Mouse (Mus musculus): ENCODE measurements around the gene Nol10.

The Nol10 gene

DNA sequence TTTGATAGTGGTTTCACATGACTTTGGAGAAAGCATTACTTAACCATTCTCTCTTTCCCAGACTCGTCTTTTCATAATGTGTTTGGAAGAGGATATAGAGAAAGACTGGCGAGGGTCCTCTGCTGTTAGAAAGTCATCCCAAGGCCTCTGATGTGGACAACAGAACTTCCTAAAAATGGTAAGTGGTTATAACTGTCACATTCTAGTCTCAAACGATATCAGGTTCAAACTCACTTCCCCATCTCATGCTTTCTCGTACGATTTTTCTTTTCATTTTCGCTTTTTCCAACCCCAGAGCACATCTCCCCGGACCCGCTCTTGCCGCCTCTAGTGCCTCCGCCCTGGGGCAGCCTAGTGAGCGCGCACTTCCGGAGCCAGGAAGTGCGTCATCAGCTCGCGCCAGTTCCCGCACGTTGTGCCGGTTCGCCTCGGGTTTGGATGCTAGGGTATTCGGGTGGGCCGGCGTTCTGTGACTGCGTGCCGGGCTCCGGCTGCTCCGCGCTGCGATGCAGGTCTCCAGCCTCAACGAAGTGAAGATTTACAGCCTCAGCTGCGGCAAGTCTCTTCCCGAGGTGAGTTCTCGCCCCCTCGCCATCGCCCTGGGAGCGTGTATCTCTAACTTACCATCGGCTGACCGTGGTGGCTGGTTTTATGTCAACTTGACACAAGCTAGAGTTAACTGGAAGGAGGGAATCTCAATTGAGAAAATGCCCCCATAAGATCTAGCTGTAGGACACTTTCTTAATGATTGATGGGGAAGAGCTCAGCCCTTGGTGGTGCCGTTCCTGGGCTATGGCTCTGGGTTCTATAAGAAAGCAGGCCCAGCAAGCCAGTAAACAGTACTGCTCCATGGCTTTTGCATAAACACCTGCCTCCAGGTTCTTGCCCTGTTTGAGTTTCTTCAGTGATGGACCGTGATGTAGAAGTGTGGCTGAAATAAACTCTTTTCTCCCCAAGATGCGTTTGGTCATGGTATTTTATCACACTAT lies at the start of gene Nol10:
Gene Nol10, plus strand, starts transcription at position 411 of the 989 bp plus-strand sequence.
- peak; percentile 74 to 88 for DNase-seq (ENCODE audit: low spot score in 2 of 2)

DNA sequence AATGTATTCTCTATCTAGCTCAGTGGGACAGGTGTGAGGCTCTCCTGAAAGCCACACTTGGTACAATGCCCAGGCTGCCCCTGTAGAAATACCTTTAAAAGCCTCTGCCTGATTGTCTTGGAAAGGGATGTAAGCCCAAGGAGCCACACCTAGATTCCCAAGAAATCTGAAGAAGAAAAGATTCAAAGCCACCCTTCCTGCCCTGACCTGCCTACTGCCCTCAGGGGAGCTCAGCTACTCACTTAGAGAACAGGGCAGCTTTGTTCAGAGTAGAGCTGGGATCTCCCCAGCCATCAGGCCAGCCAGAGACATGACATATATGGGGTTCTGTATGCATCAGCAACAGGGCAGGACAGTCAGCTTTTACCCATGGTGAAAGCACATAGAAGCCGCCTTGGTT lies 48.4 kb upstream of the Nol10 start:
- no peak for DNase-seq (ENCODE audit: low spot score in 2 of 2)

DNA sequence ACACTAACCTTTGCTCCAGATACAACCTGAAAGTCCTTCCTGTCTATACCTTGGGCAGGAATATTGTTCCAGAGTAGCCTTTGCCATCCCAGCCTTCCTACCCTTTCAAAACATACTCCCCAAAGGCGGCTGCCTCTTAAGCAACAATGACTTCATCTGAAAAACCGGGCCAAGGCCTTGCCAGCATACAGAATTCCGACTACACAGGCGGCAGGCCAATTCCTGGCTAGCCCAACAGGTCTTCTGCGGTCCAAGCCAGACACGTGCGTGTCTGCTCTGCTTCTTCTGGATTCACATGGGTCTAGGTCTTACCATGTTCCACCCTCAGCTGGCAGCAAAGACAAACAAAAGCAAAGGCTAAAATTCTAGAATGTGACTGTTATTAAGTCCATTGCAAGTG lies 42.8 kb upstream of the Nol10 start:
- no peak for DNase-seq (ENCODE audit: low spot score in 2 of 2)

DNA sequence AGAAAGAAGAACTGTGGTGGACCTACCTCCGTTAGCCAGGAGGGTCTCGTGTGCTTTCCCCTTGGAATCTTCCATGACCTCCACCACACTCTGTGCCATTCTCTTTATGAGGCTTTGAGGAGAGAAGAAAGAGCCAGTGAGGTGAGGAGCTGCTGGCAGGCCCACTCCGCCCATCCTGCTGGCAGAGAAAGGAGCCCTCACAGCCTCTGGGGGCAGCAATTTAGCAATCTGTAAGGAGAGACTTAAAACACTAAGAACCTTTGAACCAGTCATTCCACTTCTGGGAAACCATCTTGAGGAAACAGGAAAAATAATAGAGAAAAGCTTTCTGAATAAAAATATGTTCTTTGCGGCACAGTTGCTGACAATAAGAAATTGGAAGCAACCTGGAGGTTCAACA lies 40.0 kb upstream of the Nol10 start:
- no peak for DNase-seq (ENCODE audit: low spot score in 2 of 2)

DNA sequence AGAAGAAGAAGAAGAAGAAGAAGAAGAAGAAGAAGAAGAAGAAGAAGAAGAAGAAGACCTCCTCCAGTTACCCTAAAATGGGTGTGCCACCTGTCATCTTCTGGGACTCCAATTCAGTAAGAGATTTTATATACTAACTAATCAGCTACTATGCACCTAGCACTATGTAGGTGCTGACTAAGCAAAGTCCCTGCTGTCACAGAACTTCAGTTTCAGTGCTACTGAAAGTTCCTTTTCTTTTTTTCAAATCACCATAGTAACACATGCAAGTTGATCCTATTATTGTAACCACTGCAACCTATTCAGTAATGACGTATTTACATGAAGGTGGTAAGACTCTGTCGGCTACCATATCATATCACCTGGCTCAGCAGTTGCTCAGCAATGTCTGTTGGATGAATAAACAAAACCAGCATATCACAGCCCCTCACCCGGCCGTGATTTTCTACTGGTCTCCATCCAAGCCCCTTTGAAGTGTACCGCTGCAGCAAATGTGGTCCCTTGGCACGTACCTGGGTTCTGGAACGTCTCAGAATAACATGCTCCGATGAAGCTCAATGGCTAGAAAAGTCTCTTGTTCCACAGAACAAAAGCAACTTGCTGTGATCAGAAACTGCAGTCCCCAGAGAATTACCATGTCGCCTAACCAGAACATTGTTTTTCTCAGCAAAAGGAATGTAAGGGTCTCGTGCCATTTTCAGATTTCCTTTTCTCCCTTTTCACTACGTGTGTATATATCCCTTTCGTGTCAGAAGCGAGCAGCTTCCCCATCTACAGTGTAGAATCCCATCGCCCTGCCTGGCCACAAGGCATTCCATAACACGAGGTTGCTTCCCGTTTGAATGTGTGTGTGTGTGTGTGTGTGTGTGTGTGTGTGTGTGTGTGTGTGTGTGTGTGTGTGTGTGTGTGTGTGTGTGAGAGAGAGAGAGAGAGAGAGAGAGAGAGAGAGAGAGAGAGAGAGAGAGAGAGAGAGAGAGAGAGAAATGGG lies 37.1 kb upstream of the Nol10 start:
- no peak for DNase-seq (ENCODE audit: low spot score in 2 of 2)

DNA sequence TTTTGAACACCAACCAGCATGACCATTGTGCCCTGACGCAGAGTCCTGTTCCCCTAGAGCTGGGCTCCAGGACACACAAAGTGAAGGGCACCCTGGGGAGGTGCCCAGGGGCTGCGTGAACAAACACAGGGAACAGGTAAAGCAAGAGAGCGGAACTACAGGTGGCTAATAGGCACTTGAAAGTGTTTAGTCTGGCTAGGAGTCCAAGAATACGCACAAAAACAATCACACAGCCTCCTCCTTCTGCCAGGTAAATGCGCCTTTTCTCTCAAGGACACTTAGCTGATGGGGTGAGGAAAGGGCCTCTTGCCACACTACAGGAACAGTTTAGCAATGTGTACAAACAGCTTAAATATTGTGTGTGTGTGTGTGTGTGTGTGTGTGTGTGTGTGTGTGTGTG lies 32.2 kb upstream of the Nol10 start:
- no peak for DNase-seq (ENCODE audit: low spot score in 2 of 2)

DNA sequence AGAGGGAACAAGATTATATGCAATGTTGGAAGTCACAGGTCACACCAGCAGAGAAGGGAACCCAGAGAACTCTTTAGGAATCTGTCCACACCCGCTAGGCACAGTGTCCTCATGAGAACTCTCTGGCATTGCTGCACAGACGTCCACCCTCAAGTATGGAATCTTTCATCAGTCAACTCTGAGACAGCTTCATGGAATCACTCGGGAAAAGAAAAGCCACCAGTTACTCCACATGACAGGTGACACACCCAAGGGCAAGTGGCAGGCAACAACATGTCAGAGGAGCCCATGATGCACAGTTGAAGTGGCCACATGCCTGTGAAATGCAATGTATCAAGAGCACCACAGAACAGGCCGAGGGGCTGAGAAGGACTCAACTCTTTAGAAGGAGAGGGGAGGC lies 30.3 kb upstream of the Nol10 start:
- no peak for DNase-seq (ENCODE audit: low spot score in 2 of 2)

DNA sequence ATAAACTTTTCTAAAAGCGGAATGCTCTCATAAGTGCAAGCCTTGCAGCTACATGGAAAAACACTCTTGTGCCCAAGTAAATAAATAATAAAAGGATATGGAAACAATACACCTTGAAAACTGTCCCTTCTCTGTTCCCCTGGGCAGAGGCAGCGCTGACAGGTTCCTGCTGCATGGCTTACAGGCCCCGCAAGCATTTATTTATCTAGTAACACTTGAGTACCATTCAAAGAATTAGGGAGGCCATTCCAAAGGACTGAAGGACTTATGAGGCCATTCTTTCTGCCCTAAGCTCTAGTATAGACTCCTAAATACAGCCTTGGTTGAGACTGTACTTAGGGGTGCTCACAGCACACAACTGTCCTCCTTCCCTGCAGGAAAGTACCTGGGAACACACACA lies 29.8 kb upstream of the Nol10 start:
- DNase-seq (ENCODE audit: low spot score in 2 of 2) = no peak

DNA sequence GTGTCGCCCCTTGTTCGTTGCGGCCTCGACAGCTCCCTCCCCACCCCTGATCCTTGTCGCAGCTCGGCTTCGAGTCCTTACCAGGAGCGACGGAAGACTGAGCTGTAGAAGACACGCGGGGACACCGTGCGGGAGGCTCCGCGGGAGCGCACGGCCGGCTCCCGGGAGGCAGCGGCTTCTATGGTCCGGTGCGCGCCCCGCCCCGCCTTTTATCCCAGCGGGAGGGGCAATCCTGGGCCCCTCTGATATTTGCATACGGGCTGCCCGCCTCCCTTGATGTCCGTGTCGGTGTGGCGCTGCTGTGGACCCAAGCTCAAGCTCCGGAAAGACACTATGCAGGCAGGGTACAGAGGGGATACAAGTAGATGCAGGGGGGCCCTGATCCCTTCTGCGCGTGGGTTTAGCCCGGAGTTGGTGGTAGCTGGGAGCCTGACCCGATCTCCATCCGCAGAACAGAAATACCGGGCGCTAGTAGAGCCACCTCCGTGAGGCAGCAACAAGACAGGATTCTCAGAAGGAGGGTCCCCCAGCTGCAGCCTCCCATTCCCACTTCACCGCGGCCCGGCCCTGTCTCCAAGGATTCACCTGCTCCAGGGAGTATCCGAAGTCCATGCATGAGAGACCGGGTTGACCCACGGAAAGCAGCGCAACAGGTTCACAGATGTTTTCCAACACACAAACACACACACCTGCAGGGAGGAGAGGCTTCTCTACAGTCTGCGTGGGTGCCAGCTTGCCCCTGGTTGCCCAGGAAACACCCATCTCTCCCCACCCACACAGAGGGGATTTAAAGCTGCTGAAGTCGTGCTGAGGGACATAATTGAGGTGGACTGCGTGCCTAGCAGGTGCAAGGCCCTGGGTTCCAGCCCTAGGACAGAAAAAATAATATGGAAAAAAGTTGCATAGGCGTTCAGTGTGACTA lies 23.4 kb upstream of the Nol10 start:
- DNase-seq (ENCODE audit: low spot score in 2 of 2) = no peak

DNA sequence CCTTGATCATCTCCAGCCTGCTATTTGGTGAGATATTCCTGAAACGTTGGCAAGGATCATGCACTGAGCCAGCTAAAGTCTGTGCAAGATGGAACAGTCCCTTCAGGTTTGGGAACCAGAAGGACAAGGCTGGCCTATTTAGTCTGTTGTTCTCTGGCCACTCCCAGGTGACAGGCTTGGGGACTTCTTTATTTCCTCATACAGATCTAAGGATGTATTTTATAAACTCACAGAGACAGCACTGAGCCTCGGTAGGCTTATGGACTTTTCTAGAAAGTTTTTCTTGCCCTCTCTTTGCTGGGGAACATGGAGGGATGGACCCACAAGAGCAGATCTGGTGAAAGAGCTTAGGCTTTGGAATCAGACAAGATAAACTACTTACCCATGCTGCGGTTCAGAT lies 19.0 kb upstream of the Nol10 start, which contains the start of gene Atp6v1c2:
Gene Atp6v1c2, minus strand, starts transcription at position 101 of the 400 bp plus-strand sequence.
- no peak for DNase-seq (ENCODE audit: low spot score in 2 of 2)

DNA sequence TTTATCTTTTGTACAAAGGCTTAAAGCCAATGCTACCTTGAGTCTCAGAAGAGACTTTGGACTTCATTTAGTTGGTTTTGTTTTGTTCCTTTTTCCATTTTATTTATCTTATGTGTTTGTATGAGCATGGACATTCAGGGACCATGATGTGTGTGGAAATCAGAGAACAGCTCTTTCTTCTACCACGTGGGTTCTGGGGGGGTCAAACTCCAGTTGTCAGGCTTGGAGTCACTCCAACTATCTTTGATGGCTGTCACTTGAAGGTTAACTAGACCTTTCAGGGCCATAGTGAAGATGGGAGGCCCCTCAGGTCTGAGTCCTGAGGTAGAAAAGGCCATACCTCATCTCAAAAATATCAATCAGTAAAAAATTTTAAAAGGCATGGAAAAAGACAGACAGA lies 14.8 kb upstream of the Nol10 start:
- DNase-seq (ENCODE audit: low spot score in 2 of 2) = no peak

DNA sequence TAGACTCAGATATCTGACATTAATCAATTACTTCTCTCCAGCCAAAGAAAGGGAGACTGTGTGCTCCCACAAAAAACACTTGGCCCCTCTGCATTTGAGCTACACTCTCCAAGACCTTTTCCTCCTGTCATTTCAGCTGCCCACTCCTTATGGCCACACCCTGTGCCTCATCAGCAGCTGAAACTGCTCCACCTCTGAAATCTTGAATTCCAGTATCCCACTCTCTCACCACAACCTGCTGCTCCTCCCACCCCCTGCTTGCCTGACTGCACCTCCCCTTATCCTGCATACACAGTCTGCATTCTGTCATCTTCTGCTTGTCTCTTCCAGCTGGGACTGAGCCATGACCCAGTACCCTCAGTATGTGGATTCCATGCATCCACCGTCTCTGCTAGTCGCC lies 9.9 kb upstream of the Nol10 start:
- no peak for DNase-seq (ENCODE audit: low spot score in 2 of 2)

DNA sequence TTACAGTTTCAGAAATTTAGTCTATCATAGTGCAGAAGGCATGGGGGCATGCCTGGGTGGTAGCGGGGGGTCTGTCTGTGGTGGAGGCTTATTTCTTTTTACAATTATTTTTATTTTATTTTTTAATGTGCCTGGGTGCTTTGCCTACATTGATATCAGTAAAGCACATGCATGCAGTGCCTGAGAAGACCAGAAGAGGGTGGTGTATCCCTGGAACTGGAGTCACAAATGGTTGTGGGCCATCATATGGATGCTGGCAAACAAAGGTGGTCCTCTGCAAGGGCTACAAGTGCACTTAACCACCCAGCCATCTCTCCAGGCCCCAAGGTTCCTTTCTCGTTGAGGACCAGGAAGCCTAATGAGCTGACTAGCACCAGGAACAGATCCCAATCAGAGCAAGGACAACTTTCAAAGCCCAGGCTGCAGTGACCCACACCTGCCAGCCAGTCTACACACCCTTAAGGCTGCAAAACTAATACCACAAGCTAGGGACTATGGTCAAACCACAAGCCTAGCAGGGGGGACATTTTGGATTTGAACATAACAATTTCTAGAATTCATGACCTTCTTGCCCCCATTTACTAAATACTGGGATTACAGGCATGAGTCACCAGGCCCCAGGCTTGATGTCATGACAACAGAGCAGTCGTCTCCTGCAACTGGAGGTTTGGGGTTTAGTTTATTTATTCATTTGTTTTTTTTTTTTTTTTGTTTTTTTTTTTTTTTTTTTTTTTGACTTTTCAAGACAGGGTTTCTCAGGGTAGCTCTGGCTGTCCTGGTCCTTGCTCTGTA lies 8.9 kb upstream of the Nol10 start:
- no peak for DNase-seq (ENCODE audit: low spot score in 2 of 2)

DNA sequence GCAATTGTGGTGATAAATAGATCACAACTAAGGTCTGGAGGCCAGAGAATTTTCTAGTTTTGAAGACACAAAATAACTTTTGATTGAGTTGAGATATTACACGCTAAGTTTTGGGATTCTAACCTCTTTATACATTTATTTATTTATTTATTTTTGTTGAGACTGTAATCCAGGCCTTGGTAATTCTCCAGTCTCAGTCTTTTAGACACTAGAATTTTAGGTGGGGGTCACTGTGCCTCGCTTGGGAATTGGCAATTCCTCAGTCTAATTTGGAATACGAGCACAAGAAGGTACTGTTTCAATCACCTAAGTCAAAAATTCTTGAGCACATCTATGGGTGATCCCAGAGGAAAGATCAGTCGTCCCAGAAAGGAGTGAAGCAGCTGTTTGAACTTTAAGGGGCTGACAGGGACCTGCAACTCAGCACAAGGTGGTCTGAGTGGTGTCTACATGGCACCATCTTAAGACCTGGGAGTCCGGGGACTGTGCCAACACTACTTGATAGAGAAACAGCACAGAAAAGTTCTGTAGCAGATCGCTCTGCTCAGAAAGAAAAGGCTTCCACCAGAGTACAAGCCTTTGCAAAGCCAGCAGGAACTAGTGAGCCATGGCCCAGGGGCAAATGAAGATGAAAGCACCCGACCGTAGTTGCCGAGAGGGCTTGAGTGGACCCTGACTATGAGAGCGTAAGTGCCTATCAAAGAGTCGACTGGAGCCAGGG lies 771 bp upstream of the Nol10 start:
- peak in 1 of 2 experiments; percentile 3 for DNase-seq (ENCODE audit: low spot score in 2 of 2)

DNA sequence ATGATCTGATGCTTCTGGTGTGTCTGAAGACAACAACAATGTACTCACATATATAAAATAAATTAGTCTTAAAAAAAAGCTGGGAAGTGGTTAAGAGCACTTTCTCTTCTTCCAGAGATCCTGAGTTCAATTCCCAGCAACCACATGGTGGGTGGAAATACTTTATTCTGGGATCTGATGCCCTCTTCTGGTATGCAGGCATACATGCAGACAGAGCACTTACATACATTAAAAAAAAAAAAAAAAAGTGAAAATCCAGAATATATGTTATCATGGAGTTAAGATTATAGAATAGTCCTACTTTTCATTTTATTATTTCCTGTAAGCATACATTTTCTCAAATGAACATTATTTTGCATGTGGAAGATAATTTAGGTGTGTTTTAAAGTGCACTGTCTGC lies 1.8 kb downstream of the Nol10 start:
- DNase-seq (ENCODE audit: low spot score in 2 of 2) = no peak

DNA sequence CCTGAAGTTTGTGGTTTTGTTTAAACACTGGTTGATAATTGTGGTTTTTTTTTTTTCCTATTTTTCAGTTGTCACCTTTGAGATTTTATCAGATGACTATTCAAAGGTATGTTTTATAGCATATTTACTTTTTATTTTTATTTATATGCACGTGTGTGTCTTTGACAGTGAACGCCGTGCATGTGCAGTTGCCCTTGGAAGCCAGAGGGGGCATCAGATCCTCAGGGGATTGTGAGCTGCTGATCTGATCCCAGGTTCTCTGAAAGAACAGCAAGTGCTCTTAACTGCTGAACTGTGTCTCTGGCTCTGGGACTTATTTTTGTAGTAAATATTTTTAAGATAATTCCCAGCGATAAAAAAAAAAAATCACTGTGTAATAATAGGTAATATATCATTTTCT lies 8.6 kb downstream of the Nol10 start:
- DNase-seq (ENCODE audit: low spot score in 2 of 2) = no peak

DNA sequence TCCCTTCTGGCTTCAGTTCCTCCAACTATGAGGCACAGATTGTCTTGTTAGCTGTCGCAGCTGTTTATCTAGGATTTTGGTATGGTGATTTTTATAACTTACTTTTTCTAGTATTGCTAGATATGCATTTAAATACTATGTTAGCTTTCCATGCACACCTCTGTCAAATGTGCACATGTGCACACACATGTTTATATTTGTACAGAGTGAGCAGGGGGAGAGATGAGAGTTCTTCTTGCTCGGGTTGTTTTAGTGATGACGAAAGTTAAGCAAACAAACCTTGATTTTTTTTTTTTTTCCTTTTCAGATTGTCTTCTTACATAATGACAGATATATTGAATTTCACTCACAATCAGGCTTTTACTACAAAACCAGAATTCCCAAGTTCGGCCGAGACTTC lies 9.5 kb downstream of the Nol10 start:
- no peak for DNase-seq (ENCODE audit: low spot score in 2 of 2)

DNA sequence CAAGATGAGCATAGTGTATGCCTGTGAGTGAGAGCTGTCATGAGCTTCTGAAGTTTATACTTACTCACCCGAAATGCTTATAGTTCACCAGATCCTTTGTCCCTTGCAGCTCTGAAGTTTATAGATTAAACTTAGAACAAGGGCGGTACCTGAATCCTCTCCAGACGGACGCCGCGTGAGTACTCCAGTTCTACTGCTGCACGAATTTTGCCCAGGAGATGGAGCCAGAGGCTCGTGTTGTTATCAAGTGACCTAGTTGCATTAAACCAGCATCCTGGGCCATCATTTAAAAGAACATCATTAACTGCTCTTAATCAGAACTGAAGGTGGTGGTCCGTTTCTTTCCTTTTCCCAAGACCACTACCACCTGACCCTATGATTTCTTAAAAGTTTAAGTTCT lies 10.7 kb downstream of the Nol10 start:
- no peak for DNase-seq (ENCODE audit: low spot score in 2 of 2)

DNA sequence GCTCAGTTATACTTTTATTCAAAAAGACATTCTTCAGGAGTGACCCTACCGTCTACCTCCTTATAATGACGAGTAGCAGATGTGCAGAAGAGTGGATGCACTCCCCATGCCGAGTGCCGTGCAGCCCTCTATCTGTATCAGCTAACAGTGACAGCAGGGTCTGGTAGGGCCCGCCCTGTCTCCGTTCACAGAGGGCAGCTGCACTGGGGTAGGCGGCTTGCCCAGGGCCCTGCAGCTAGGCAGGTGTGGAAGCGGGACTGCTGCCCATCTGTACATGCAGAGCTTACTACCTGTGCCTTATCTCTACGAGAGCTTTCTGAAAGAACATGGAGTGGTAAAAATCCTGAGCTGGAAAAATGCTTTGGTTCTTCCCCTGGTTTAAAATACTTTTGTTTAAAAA lies 11.8 kb downstream of the Nol10 start:
- no peak for DNase-seq (ENCODE audit: low spot score in 2 of 2)

DNA sequence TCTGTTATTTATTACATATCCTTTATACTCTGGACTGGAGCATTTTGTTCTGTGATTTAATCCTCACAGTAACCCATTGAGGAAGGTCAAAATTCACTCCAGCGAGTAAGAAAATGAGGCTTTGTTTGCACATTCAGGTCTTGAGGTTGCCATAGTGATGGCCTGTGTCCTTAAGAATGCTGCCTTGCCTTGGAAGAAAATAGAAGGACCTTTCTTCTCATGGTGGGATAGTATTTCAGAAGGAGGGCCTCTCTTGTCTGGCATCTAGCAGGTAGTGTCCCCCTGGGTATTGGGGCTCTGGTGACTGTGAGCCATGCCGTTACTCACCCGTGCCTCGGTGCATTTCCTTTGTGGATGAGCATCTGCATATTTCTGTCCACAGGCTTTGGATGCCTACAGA lies 12.4 kb downstream of the Nol10 start:
- DNase-seq (ENCODE audit: low spot score in 2 of 2) = no peak
